Comparison of ENCODE assay signal across 8 mouse cellular contexts in the genomic region with DNA sequence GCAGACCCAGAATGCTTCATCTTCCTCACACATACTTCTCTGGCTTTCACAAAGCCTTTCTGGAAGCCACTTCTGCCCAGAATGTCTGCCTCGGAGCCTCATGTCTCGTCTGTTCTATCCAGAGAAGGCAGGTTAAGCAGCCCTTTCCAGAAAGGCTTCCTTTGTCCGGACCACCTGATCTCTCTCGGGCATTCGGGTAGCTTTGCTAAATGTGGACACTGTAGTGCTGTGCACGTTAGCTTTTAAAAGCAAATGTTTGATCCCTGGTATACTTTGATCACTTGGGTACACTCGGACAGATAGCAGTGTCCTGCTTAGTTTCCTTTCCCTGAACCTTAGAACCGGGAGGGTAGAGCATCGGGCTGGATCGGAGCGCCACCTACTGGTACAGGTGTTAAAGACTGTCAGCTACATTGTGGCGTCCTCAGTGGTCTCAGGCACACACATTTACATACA. TPM values are rescaled to one million over a fixed set of nuclear protein-coding genes. Genes with fewer than 3 reads are reported as not detected.
DNase-seq lines count a peak whose midpoint lies in the region; ATAC-seq and TF ChIP-seq lines count a peak whose summit lies in the region.

No protein-coding gene starts in this region.

- no peak for TF ChIP-seq EP300 in MEL (IDR thresholded peaks at IDR 0.05; ENCODE audit: low read depth in 1 of 2, low read length in 2 of 2)

- H3K27ac ChIP-seq in MEL (ENCODE audit: control insufficient read depth, low read depth, low read length), result peak overlapping the region; percentile 16
- no peak overlapping the region for H3K27ac ChIP-seq in forebrain, embryonic 16.5 days (ENCODE audit: low read length)
- no peak overlapping the region for H3K27ac ChIP-seq in layer of hippocampus, adult 2 months
- H3K27ac ChIP-seq in lung, embryonic 14.5 days (ENCODE audit: low read depth), result no peak overlapping the region

- no peaks in the 10 kb centered on the region for H3K27me3 ChIP-seq in MEL (ENCODE audit: control insufficient read depth in 1 of 2, insufficient read depth in 2 of 2, low read length in 2 of 2)
- H3K27me3 ChIP-seq in forebrain, embryonic 16.5 days (replicated peaks; ENCODE audit: control insufficient read depth, insufficient read depth, low read length), result no peaks in the 10 kb centered on the region
- H3K27me3 ChIP-seq in lung, embryonic 14.5 days (ENCODE audit: insufficient read depth, low read length), result no peaks in the 10 kb centered on the region

- peak overlapping the region; percentile 53 for H3K4me2 ChIP-seq in forebrain, embryonic 16.5 days (ENCODE audit: low read length)
- H3K4me2 ChIP-seq in lung, embryonic 14.5 days, result peak overlapping the region; percentile 62

- ATAC-seq in forebrain, embryonic 16.5 days, result peak; percentile 93
- ATAC-seq in lung, embryonic 14.5 days (ENCODE audit: insufficient read depth), result peak; percentile 91
- ATAC-seq in neutrophil, adult 5-6 weeks (ENCODE audit: extremely low read depth, insufficient number of reproducible peaks, low FRiP score, poor library complexity, severe bottlenecking), result peak; percentile 82

- peak overlapping the region; percentile 55 to 74 for H3K4me3 ChIP-seq in MEL (ENCODE audit: control insufficient read depth in 1 of 2, insufficient read depth in 1 of 2, low read depth in 2 of 2, low read length in 2 of 2)
- peak overlapping the region; percentile 38 for H3K4me3 ChIP-seq in forebrain, embryonic 16.5 days (replicated peaks; ENCODE audit: low read length)
- peak overlapping the region; percentile 55 for H3K4me3 ChIP-seq in layer of hippocampus, adult 2 months
- H3K4me3 ChIP-seq in lung, embryonic 14.5 days (ENCODE audit: low read depth, low read length), result peak overlapping the region; percentile 31

- no peaks in the 10 kb centered on the region; the same call in 1 of the 2 replicates for H3K79me2 ChIP-seq in MEL (ENCODE audit: control insufficient read depth, insufficient read depth, low read length, poor library complexity)

- H3K9ac ChIP-seq in MEL (ENCODE audit: control insufficient read depth, low read depth, low read length, poor library complexity, severe bottlenecking), result peak overlapping the region; percentile 71
- peak overlapping the region; percentile 44 for H3K9ac ChIP-seq in forebrain, embryonic 16.5 days (replicated peaks; ENCODE audit: low read depth, low read length)
- peak overlapping the region; percentile 30 for H3K9ac ChIP-seq in lung, embryonic 14.5 days

- H3K36me3 ChIP-seq in MEL (ENCODE audit: control insufficient read depth in 1 of 2, insufficient read depth in 2 of 2, low read length in 2 of 2), result peaks cover 0 to 14% of the 10 kb centered on the region in 2 experiments; a peak in 2 of 4 replicates
- H3K36me3 ChIP-seq in forebrain, embryonic 16.5 days (ENCODE audit: control insufficient read depth, insufficient read depth), result no peaks in the 10 kb centered on the region
- H3K36me3 ChIP-seq in lung, embryonic 14.5 days (ENCODE audit: insufficient read depth), result no peaks in the 10 kb centered on the region

- no peaks in the 10 kb centered on the region for H3K9me3 ChIP-seq in MEL (replicated peaks; ENCODE audit: insufficient read depth, low read length)
- no peaks in the 10 kb centered on the region for H3K9me3 ChIP-seq in forebrain, embryonic 16.5 days (ENCODE audit: control insufficient read depth, low read length)
- H3K9me3 ChIP-seq in lung, embryonic 14.5 days (ENCODE audit: low read depth, low read length), result no peaks in the 10 kb centered on the region

- TF ChIP-seq CTCF in MEL (IDR thresholded peaks at IDR 0.05 in 2 of 3, conservative IDR thresholded peaks at IDR 0.05 in 1 of 3; ENCODE audit: control insufficient read depth in 1 of 3, insufficient read depth in 1 of 3, low read depth in 2 of 3, low read length in 3 of 3, poor library complexity in 1 of 3, severe bottlenecking in 1 of 3), result peak; percentile 89 to 94 (median 91)
- peak; percentile 95 for TF ChIP-seq CTCF in layer of hippocampus, adult 2 months (conservative IDR thresholded peaks at IDR 0.05)
- TF ChIP-seq CTCF in lung, embryonic 14.5 days (IDR thresholded peaks at IDR 0.05; ENCODE audit: low read depth), result peak; percentile 97

- peak; percentile 93 for DNase-seq in MEL (ENCODE audit: low read depth, low spot score)
- peak; percentile 80 to 87 for DNase-seq in cerebellum, adult 18-20 months
- DNase-seq in heart, postnatal 4 days, result peak; percentile 88
- peak; percentile 76 to 82 for DNase-seq in layer of hippocampus, adult 2 months (ENCODE audit: low spot score in 2 of 2)
- DNase-seq in lung, embryonic 14.5 days, result peak; percentile 95
- peak; percentile 77 for DNase-seq in testis, postnatal 14 days (ENCODE audit: low spot score)

- TF ChIP-seq RAD21 in MEL (IDR thresholded peaks at IDR 0.05; ENCODE audit: low read depth, low read length), result peak; percentile 91

- no peak for TF ChIP-seq POLR2A in MEL (IDR thresholded peaks at IDR 0.05; ENCODE audit: control insufficient read depth in 1 of 2, insufficient read depth in 1 of 2, low read depth in 1 of 2, low read length in 2 of 2, poor library complexity in 1 of 2)

- peaks cover 2 to 21% of the 10 kb centered on the region in 2 experiments; a peak in 2 of 4 replicates for H3K4me1 ChIP-seq in MEL (ENCODE audit: control insufficient read depth in 1 of 2, insufficient read depth in 2 of 2, low read length in 2 of 2)
- H3K4me1 ChIP-seq in forebrain, embryonic 16.5 days (replicated peaks; ENCODE audit: control insufficient read depth, insufficient read depth, low read length), result peaks cover 6% of the 10 kb centered on the region; the same call in 1 of the 2 replicates
- H3K4me1 ChIP-seq in lung, embryonic 14.5 days (ENCODE audit: insufficient read depth), result no peaks in the 10 kb centered on the region

- 11% methylated on average over 12 of the region's 12 CpGs for WGBS in forebrain, embryonic 16.5 days
- WGBS in lung, embryonic 14.5 days, result 8% methylated on average over 12 of the region's 12 CpGs

TF ChIP-seq in MEL, 35 proteins besides CTCF, POLR2A, EP300 and RAD21:
- TF ChIP-seq SMC3 (IDR thresholded peaks at IDR 0.05; ENCODE audit: low read depth, low read length), result peak; percentile 75
- 0 out of 2 replicates have a peak, but pooled peaks have one; percentile 34 for TF ChIP-seq MXI1 (IDR thresholded peaks at IDR 0.05; ENCODE audit: low read depth, low read length)
- peak; percentile 72 for TF ChIP-seq TBP (IDR thresholded peaks at IDR 0.05; ENCODE audit: low read depth, low read length)
- no peak for TF ChIP-seq MAZ (IDR thresholded peaks at IDR 0.05; ENCODE audit: low read depth, low read length)
- no peak for TF ChIP-seq CHD2 (IDR thresholded peaks at IDR 0.05; ENCODE audit: low read length)
- peak; percentile 74; the same call in 1 of the 2 replicates for TF ChIP-seq SIN3A (IDR thresholded peaks at IDR 0.05; ENCODE audit: low read length)
- TF ChIP-seq ZC3H11A (IDR thresholded peaks at IDR 0.05; ENCODE audit: low read depth, low read length), result peak; percentile 63
TF ChIP-seq in MEL: peak in this region for 5.

RNA-seq across cellular contexts. Expression of a gene that starts 29.7 kb away (rescaled TPM):
- 54.0 and 57.3 TPM in 2 replicates for total RNA-seq in MEL (2012; rRNA removed)
- polyA plus RNA-seq in MEL (2012; ENCODE audit: insufficient read depth in 1 of 2, insufficient read length in 2 of 2, low read depth in 1 of 2, low replicate concordance in 2 of 2, missing spikeins in 1 of 2), result 10 to 100 TPM in 1 of 2 experiments, not detected in 1; 54.8 TPM
- polyA plus RNA-seq in forebrain, embryonic 16.5 days (2015; fragmentation: Nextera tagmentation; extraction: Ambion mirVana), result 12.1 and 16.4 TPM in 2 replicates
- total RNA-seq in heart, postnatal 4 days (2021), result 1 to 10 TPM; 2.6 to 3.6 TPM
- 1 to 10 TPM; 1.2 to 2.4 TPM for total RNA-seq in layer of hippocampus, adult 2 months (2021)
- 36.8 and 37.8 TPM in 2 replicates for polyA plus RNA-seq in lung, embryonic 14.5 days (2014; fragmentation: Nextera tagmentation; extraction: Ambion mirVana)
- total RNA-seq in neutrophil, adult 5-6 weeks (2017), result 3.6 and 3.8 TPM in 2 replicates

Comparison
In these comparisons a context has a peak if more than half of its experiments do, and no peak if none do; other contexts are left out.
1. RNA of a gene that starts 29.7 kb away (total RNA-seq): 54.0 to 57.3 TPM in MEL; 3.6 to 3.8 TPM in neutrophil, adult 5-6 weeks, 2.6 to 3.6 TPM in heart, postnatal 4 days and 1.2 to 2.4 TPM in layer of hippocampus, adult 2 months; every median in the first group is over 10 times any median in the second.
2. Peak in every context shown above with its lines, with median percentiles within 50 percentile points of each other: DNase-seq, H3K4me3 ChIP-seq, H3K9ac ChIP-seq, CTCF ChIP-seq and ATAC-seq.